Mouse (Mus musculus) granulocyte monocyte progenitor cell, adult 5-6 weeks (primary cell): ENCODE measurements around the gene Safb2. TPM values are rescaled to one million over a fixed set of nuclear protein-coding genes. Genes with fewer than 3 reads are reported as not detected.

ENCODE experiments used
- ATAC-seq: replicated peaks from 2 replicates; pipeline ENCODE4 v1.8.0; 2016; ENCODE audit warnings: mild to moderate bottlenecking, moderate TSS enrichment, inconsistent platforms; ENCODE audit not compliant: poor library complexity, severe bottlenecking
- total RNA-seq, 2 experiments: library from RNA; stranded (forward) in 1 of 2; stranded (reverse) in 1 of 2; fragments of 200-712, 200-1000 nt in 1 of 2; fragments of >200 nt in 1 of 2; fragmentation: Nextera tagmentation in 1 of 2; gene quantifications; 2 replicates each; pipeline ENCODE4 v1.2.3; 2014 to 2017

Safb2 gene
- total RNA-seq, 2 experiments from 2014 or later, result 66.4 to 99.5 TPM

GRCm38 (mm10) chr17:56611323-56611722, 26.9 kb upstream of the Safb2 start:
- ATAC-seq, result no peak

GRCm38 (mm10) chr17:56609452-56610171, 25.2 kb upstream of the Safb2 start, which contains the start of gene 2410015M20Rik:
2410015M20Rik (minus strand) TSS chr17:56609771.
- ATAC-seq, result peak; percentile 62

GRCm38 (mm10) chr17:56608699-56609098, 24.3 kb upstream of the Safb2 start:
- no peak for ATAC-seq

- ATAC-seq, result no peak
Measured at GRCm38 (mm10) chr17:56607521-56608062, 23.2 kb upstream of the Safb2 start.

GRCm38 (mm10) chr17:56605431-56605830, 21.0 kb upstream of the Safb2 start:
- ATAC-seq, result no peak

GRCm38 (mm10) chr17:56604422-56604821, 20.0 kb upstream of the Safb2 start:
- no peak for ATAC-seq

- ATAC-seq, result no peak
Measured at GRCm38 (mm10) chr17:56604070-56604380, 19.6 kb upstream of the Safb2 start.

GRCm38 (mm10) chr17:56603186-56604069, 19.0 kb upstream of the Safb2 start:
- ATAC-seq, result no peak

GRCm38 (mm10) chr17:56593527-56594271, 9.3 kb upstream of the Safb2 start:
- no peak for ATAC-seq

- no peak for ATAC-seq
Measured at GRCm38 (mm10) chr17:56592553-56592952, 8.2 kb upstream of the Safb2 start.

- ATAC-seq, result no peak
Measured at GRCm38 (mm10) chr17:56588921-56589320, 4.5 kb upstream of the Safb2 start.

- no peak for ATAC-seq
Measured at GRCm38 (mm10) chr17:56587773-56588172, 3.4 kb upstream of the Safb2 start.

- ATAC-seq, result peak; percentile 33
Measured at GRCm38 (mm10) chr17:56585171-56585821, 911 bp upstream of the Safb2 start.

GRCm38 (mm10) chr17:56583611-56584256, 651 bp downstream of the Safb2 start:
- peak; percentile 34 for ATAC-seq

GRCm38 (mm10) chr17:56583071-56583470, 1.3 kb downstream of the Safb2 start:
- no peak for ATAC-seq

- ATAC-seq, result no peak
Measured at GRCm38 (mm10) chr17:56572939-56573338, 11.4 kb downstream of the Safb2 start.

- ATAC-seq, result no peak
Measured at GRCm38 (mm10) chr17:56572154-56572553, 12.2 kb downstream of the Safb2 start.

- no peak for ATAC-seq
Measured at GRCm38 (mm10) chr17:56570287-56570686, 14.1 kb downstream of the Safb2 start.

GRCm38 (mm10) chr17:56567370-56567769, 17.0 kb downstream of the Safb2 start:
- no peak for ATAC-seq

GRCm38 (mm10) chr17:56566918-56567317, 17.5 kb downstream of the Safb2 start:
- no peak for ATAC-seq
